Mouse (Mus musculus) neural tube, embryonic 13.5 days (tissue): ENCODE data around the gene Tmem215. TPM values are rescaled to one million over a fixed set of nuclear protein-coding genes. Genes with fewer than 3 reads are reported as not detected.

Source experiments
- ATAC-seq: fragments of 200-750 bp; cut with Nextera tagmentation; 2 replicates; pipeline ENCODE4 v1.8.0; 2017; ENCODE audit warnings: low read depth, mild to moderate bottlenecking, moderate TSS enrichment, moderate library complexity
- H3K27ac ChIP-seq: fragments of 300-500 bp; sonication (generic); replicated peaks from 2 replicates; pipeline ENCODE4 v1.5.1; 2015; ENCODE audit warnings: moderate library complexity, mild to moderate bottlenecking, inconsistent platforms
- H3K27me3 ChIP-seq: fragments of 300-500 bp; sonication (generic); 2 replicates; pipeline ENCODE4 v1.6.1; 2015; ENCODE audit warnings: mild to moderate bottlenecking, inconsistent platforms
- H3K36me3 ChIP-seq: fragments of 300-500 bp; sonication (generic); 2 replicates; pipeline ENCODE4 v1.6.1; 2015; ENCODE audit warnings: mild to moderate bottlenecking, inconsistent platforms
- H3K4me1 ChIP-seq: fragments of 300-500 bp; sonication (generic); replicated peaks from 2 replicates; pipeline ENCODE4 v1.6.1; 2015; ENCODE audit warnings: inconsistent platforms
- H3K4me2 ChIP-seq: fragments of 300-500 bp; sonication (generic); 2 replicates; pipeline ENCODE4 v1.6.1; 2015; ENCODE audit warnings: inconsistent platforms, mild to moderate bottlenecking, moderate library complexity
- H3K4me3 ChIP-seq: fragments of 300-500 bp; sonication (generic); 2 replicates; pipeline ENCODE4 v1.5.1; 2015; ENCODE audit warnings: mild to moderate bottlenecking, inconsistent platforms
- H3K9ac ChIP-seq: fragments of 300-500 bp; sonication (generic); 2 replicates; pipeline ENCODE4 v1.6.1; 2015; ENCODE audit warnings: moderate library complexity, mild to moderate bottlenecking, inconsistent platforms
- H3K9me3 ChIP-seq: fragments of 300-500 bp; sonication (generic); 2 replicates; pipeline ENCODE4 v1.6.1; 2016; ENCODE audit warnings: inconsistent platforms
- WGBS: fragments of 180-500 bp; shearing (Covaris S2); methylation state at CpG from one replicate; pipeline ENCODE4 v1.1.7; 2015; 5-methylcytosine and 5-hydroxymethylcytosine counted together
- polyA plus RNA-seq: library from polyadenylated mRNA; unstranded; fragments of >200 nt; fragmentation: Nextera tagmentation; extraction: Ambion mirVana; gene quantifications from 2 replicates; pipeline ENCODE4 v1.2.1, GENCODE M21; 2015

Tmem215 gene
- polyA plus RNA-seq, 1 experiment from 2014 or later: 0.77 TPM

GRCm38 (mm10) chr4:40499812-40500591 lies 28.0 kb downstream of the Tmem215 start:
- Histone ChIP-seq H3K27me3 (no peaks in the 10 kb centered on the region), H3K9me3 (no peaks in the 10 kb centered on the region), H3K9ac (no peak overlapping the region), H3K36me3 (no peaks in the 10 kb centered on the region), H3K4me1 (no peaks in the 10 kb centered on the region), H3K4me3 (no peak overlapping the region), H3K4me2 (no peak overlapping the region), H3K27ac (no peak overlapping the region)
- peak; percentile 63; the same call in 1 of the 2 replicates for ATAC-seq
- 71% methylated on average over 11 of the region's 11 CpGs for WGBS

- WGBS: 83% methylated on average over 3 of the region's 3 CpGs
- Histone ChIP-seq H3K27ac (no peak overlapping the region), H3K27me3 (no peaks in the 10 kb centered on the region), H3K4me2 (no peak overlapping the region), H3K9me3 (no peaks in the 10 kb centered on the region), H3K9ac (no peak overlapping the region), H3K4me1 (no peaks in the 10 kb centered on the region), H3K4me3 (no peak overlapping the region), H3K36me3 (no peaks in the 10 kb centered on the region)
- ATAC-seq: no peak
Measured at GRCm38 (mm10) chr4:40502459-40502858, 30.5 kb downstream of the Tmem215 start.

- 70% methylated on average over 16 of the region's 16 CpGs for WGBS
- H3K4me3 ChIP-seq: no peak overlapping the region
- peaks cover 7% of the 10 kb centered on the region; the same call in 1 of the 2 replicates for H3K4me1 ChIP-seq
- no peak overlapping the region for H3K27ac ChIP-seq
- H3K4me2 ChIP-seq: no peak overlapping the region
- peak; percentile 59; the same call in 1 of the 2 replicates for ATAC-seq
- no peaks in the 10 kb centered on the region for H3K9me3 ChIP-seq
- no peaks in the 10 kb centered on the region for H3K36me3 ChIP-seq
- no peak overlapping the region for H3K9ac ChIP-seq
- H3K27me3 ChIP-seq: no peaks in the 10 kb centered on the region
Measured at GRCm38 (mm10) chr4:40509534-40509933, 37.6 kb downstream of the Tmem215 start.

GRCm38 (mm10) chr4:40513235-40513634 lies 41.3 kb downstream of the Tmem215 start:
- Histone ChIP-seq H3K4me1 (peaks cover 7% of the 10 kb centered on the region; the same call in 1 of the 2 replicates), H3K36me3 (no peaks in the 10 kb centered on the region), H3K4me3 (no peak overlapping the region), H3K9me3 (no peaks in the 10 kb centered on the region), H3K27me3 (no peaks in the 10 kb centered on the region), H3K9ac (no peak overlapping the region), H3K4me2 (no peak overlapping the region), H3K27ac (no peak overlapping the region)
- 92% methylated on average over 2 of the region's 2 CpGs for WGBS
- no peak for ATAC-seq

- 93% methylated on average over 14 of the region's 14 CpGs for WGBS
- Histone ChIP-seq H3K27me3 (no peaks in the 10 kb centered on the region), H3K4me2 (no peak overlapping the region), H3K27ac (no peak overlapping the region), H3K4me1 (no peaks in the 10 kb centered on the region), H3K9ac (no peak overlapping the region), H3K36me3 (no peaks in the 10 kb centered on the region), H3K4me3 (no peak overlapping the region), H3K9me3 (0 out of 2 replicates have a peak, but pooled peaks cover 8% of the 10 kb centered on the region)
- no peak for ATAC-seq
Measured at GRCm38 (mm10) chr4:40518545-40519324, 46.8 kb downstream of the Tmem215 start.

Other genes starting within 250 kb of the Tmem215 start
- 3.8 and 5.0 TPM in 2 replicates for gene Ddx58, start 232.4 kb upstream of the Tmem215 start, polyA plus RNA-seq
- 21.0 and 23.8 TPM in 2 replicates for gene Smim27, start 202.6 kb upstream of the Tmem215 start, polyA plus RNA-seq
- gene Topors, start 202.3 kb upstream of the Tmem215 start, polyA plus RNA-seq: 33.3 and 38.4 TPM in 2 replicates
- gene Ndufb6, start 192.8 kb upstream of the Tmem215 start, polyA plus RNA-seq: 359 and 361 TPM in 2 replicates
- 55.4 and 56.2 TPM in 2 replicates for gene Aptx, start 231.0 kb downstream of the Tmem215 start, polyA plus RNA-seq
- 784 and 823 TPM in 2 replicates for gene Dnaja1, start 250.0 kb downstream of the Tmem215 start, polyA plus RNA-seq